Mouse (Mus musculus) ES-E14 (cell line): ENCODE measurements around the gene Dync1li2. TPM values are rescaled to one million over a fixed set of nuclear protein-coding genes. Genes with fewer than 3 reads are reported as not detected.

Experiments
- DNase-seq: peaks from one replicate; pipeline ENCODE4 v3.0.0-alpha.2; 2013; ENCODE audit warnings: low read depth, low spot score
- H3K27ac ChIP-seq: 2 replicates; pipeline ENCODE4 v1.5.1; 2012; ENCODE audit warnings: low read depth, mild to moderate bottlenecking, low read length, moderate library complexity, mixed read lengths; ENCODE audit not compliant: poor library complexity, insufficient read depth, severe bottlenecking
- H3K36me3 ChIP-seq: 2 replicates; pipeline ENCODE4 v1.6.1; 2012; ENCODE audit warnings: mild to moderate bottlenecking, low read length, moderate library complexity, mixed read lengths; ENCODE audit not compliant: control insufficient read depth, poor library complexity, insufficient read depth, severe bottlenecking
- H3K4me1 ChIP-seq, 2 experiments: fragments of 150-350 bp in 1 of 2; sonication (generic) in 1 of 2; 2 replicates each; pipeline ENCODE4 v1.6.1; 2012; ENCODE audit warnings: low read length in 2 of 2, mild to moderate bottlenecking in 1 of 2, mixed read lengths in 1 of 2; ENCODE audit not compliant: control insufficient read depth in 2 of 2, insufficient read depth in 2 of 2, poor library complexity in 1 of 2
- H3K4me3 ChIP-seq, 2 experiments: fragments of 150-350 bp in 1 of 2; sonication (generic) in 1 of 2; 2 replicates each; pipeline ENCODE4 v1.5.1; 2012; ENCODE audit warnings: low read length in 2 of 2, low read depth in 1 of 2, mild to moderate bottlenecking in 1 of 2, mixed read lengths in 1 of 2; ENCODE audit not compliant: insufficient read depth in 1 of 2, poor library complexity in 1 of 2, severe bottlenecking in 1 of 2
- H3K9ac ChIP-seq: 2 replicates; pipeline ENCODE4 v1.6.1; 2012; ENCODE audit warnings: low read depth, mild to moderate bottlenecking, low read length, mixed read lengths; ENCODE audit not compliant: poor library complexity, insufficient read depth, severe bottlenecking
- H3K9me3 ChIP-seq: fragments of 150-350 bp; sonication (generic); 2 replicates; pipeline ENCODE4 v1.6.1; 2012; ENCODE audit warnings: low read depth, mild to moderate bottlenecking, low read length; ENCODE audit not compliant: control insufficient read depth, insufficient read depth
- CHD2 ChIP-seq: IDR thresholded peaks from 2 replicates; pipeline ENCODE4 v1.6.1; 2014; ENCODE audit warnings: mild to moderate bottlenecking, low read depth, low read length, inconsistent platforms
- HCFC1 ChIP-seq: IDR thresholded peaks from 2 replicates; pipeline ENCODE4 v1.6.1; 2012; ENCODE audit warnings: low read length, inconsistent platforms, borderline replicate concordance; ENCODE audit not compliant: insufficient read depth
- MAFK ChIP-seq: IDR thresholded peaks from 2 replicates; pipeline ENCODE4 v1.6.1; 2014; ENCODE audit warnings: mild to moderate bottlenecking, low read depth, low read length, inconsistent platforms; ENCODE audit not compliant: insufficient read depth
- ZC3H11A ChIP-seq: IDR thresholded peaks from 2 replicates; pipeline ENCODE4 v1.6.1; 2012; ENCODE audit warnings: low read depth, mild to moderate bottlenecking, inconsistent platforms, low read length, borderline replicate concordance
- ZNF384 ChIP-seq: IDR thresholded peaks from 2 replicates; pipeline ENCODE4 v1.6.1; 2012; ENCODE audit warnings: low read depth, low read length, inconsistent platforms
- in situ Hi-C, 2 experiments: fragments of 600-800 bp; cut with MboI; formaldehyde crosslinking; loops; one replicate each; pipeline ENCODE4 v1.15.1; 2025; ENCODE audit warnings: low sequenced_read_pairs in 2 of 2, inconsistent platforms in 1 of 2; ENCODE audit not compliant: unreplicated experiment in 2 of 2
- total RNA-seq: library from RNA; depleted of rRNA; stranded (reverse); fragments of 300-350 nt; gene quantifications from 2 replicates; pipeline ENCODE4 v1.2.3, GENCODE M21; 2012

Dync1li2 gene
- total RNA-seq, 1 experiment: 28.9 TPM

DNA sequence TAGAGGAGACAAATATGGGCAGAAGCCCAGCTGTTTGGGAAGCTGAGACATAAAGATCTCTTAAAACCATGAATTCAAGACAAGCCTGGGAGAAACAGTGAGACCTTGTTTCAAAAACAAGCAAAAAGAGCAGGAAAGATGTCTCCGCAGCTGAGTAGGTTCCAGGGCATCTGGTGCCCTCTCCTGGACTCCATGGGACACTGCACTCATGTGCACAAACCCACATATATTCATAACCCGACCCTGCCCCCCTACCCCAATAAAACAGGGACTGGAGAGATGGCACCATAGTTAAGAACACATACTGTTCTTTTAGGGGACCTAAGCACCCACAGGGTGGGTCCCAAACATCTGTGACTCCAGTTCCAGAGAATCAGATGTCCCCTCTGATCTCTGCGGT is 39.3 kb downstream of the Dync1li2 start:
- H3K4me3 ChIP-seq: no peak overlapping the region
- H3K4me1 ChIP-seq: peaks cover 0 to 2% of the 10 kb centered on the region in 2 experiments; a peak in 1 of 4 replicates
- H3K27ac ChIP-seq: no peak overlapping the region
- no peak overlapping the region; the same call in 1 of the 2 replicates for H3K9ac ChIP-seq
- H3K9me3 ChIP-seq: no peaks in the 10 kb centered on the region
- no peak for DNase-seq
- no peaks in the 10 kb centered on the region for H3K36me3 ChIP-seq
- TF ChIP-seq ZNF384 (no peak), MAFK (no peak), HCFC1 (no peak), ZC3H11A (0 out of 2 replicates have a peak, but pooled peaks have one; percentile 48)
- in situ Hi-C loops: no loop called here

DNA sequence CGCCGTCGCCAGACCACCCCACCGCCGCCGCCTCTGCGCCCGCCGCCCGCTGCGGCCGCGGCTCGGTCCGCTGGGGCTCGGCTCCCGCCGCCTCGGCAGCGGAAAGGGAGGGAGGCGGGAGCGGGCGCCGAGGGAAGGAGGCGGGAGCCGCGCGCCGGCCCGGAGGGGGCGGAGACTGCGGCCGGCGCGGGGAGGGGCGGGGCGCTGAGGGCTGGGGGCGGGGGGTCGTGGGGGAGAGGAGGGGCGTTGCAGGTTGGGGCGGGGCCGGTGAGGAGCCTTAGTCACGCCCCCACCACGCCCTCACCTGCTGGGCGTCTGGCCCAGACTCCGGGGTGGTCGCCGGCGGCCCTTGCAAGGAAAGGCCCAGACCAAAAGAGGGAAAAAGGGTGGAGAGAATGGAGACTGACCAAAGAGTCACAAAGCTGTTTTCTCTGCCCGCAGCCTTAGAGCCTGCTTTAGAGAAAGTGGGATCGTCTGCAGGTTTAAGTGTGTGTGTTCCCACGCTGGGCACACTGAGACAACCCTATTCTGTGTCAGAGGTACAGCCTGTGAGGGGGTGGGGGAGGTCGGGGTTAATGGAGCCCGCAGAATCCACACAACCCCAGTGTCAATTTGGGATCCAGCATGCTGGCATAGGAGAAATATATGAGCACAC is 47.0 kb downstream of the Dync1li2 start, which contains the start of gene Cmtm4:
Gene Cmtm4 (minus strand): TSS at position 105 of the 655 bp plus-strand sequence.
- Histone ChIP-seq H3K4me1 (peaks cover 0 to 6% of the 10 kb centered on the region in 2 experiments; a peak in 2 of 4 replicates), H3K9ac (peak within 1 kb of the TSS; percentile 89), H3K27ac (no peak within 1 kb of the TSS), H3K9me3 (no peaks in the 10 kb centered on the region), H3K36me3 (0 out of 2 replicates have a peak, but pooled peaks cover 3% of the 10 kb centered on the region), H3K4me3 (peak within 1 kb of the TSS; percentile 95 to 96)
- no peak for DNase-seq
- TF ChIP-seq ZNF384 (no peak), MAFK (no peak), ZC3H11A (no peak), HCFC1 (no peak), CHD2 (no peak)
- in situ Hi-C loops: no loop called here

DNA sequence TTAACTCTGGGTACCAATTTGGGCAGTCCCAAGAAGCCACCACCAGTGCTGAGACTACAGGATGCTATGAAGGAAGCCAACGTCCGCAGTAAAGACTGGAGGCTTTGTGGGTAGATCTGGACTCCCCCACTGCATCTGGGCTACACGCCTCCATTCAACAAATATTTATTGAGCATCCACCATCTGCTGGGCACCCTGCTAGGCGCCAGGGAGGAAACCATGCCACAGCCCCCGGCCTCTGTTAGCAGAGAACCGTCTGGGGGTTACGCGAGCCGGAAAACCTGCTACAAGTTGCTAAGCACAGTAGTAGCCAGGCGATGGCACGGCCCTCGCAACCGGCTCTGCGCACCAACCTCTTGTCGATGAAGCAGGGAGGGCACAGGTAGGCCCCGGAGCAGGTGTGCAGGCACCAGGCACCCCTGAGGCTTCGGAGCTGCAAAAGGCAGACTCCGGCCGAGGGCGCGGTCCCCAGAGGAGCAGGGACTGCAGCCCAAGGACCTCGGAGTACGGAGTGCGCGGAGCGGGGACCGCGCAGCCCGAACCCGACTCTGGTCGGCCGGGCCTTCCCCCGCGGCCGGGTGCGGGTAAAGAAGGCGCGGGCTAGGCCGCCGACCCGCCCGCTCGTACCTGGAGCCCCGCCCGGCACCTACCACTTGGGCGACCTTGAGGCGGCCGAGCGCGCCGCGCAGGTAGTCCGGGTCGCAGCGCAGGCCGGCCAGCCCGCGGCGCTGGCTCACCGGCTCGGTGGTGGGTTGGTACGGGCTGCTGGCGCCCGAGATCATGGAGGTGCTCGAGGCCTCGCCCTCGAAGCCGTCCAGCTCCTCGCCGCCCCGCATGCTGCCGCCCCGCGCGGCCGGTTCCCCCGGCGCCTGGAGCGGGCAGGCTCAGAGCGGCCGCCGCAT is 47.8 kb downstream of the Dync1li2 start:
- Histone ChIP-seq H3K36me3 (0 out of 2 replicates have a peak, but pooled peaks cover 3% of the 10 kb centered on the region), H3K27ac (no peak overlapping the region), H3K4me1 (peaks cover 0 to 6% of the 10 kb centered on the region in 2 experiments; a peak in 2 of 4 replicates), H3K9ac (peak overlapping the region; percentile 89), H3K4me3 (peak overlapping the region; percentile 95 to 96), H3K9me3 (no peaks in the 10 kb centered on the region)
- TF ChIP-seq CHD2 (no peak), ZNF384 (no peak), ZC3H11A (no peak), HCFC1 (no peak), MAFK (no peak)
- DNase-seq: no peak
- in situ Hi-C loops: no loop called here

DNA sequence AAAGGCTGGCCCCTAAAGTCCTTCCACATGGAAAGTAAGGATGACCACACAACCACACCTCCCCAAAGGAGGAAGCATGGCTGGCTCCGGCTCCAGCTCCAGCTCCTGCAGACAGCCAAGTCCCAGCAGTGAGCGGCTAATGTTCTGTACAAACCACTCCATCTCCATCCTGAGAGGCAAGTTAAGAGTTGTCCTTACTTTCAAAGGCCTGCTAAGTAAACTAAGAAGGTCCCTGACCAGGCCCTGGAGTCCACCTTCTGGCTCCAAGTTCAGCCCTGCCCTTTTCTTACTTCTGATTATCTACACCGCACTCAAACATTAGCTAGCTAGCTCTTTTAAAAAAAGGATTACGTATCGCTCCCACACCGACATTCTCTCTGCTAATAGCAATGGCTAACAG is 49.1 kb downstream of the Dync1li2 start:
- Histone ChIP-seq H3K9me3 (no peaks in the 10 kb centered on the region), H3K27ac (no peak overlapping the region), H3K4me3 (no peak overlapping the region), H3K9ac (no peak overlapping the region), H3K4me1 (peaks cover 0 to 6% of the 10 kb centered on the region in 2 experiments; a peak in 2 of 4 replicates), H3K36me3 (0 out of 2 replicates have a peak, but pooled peaks cover 3% of the 10 kb centered on the region)
- in situ Hi-C loops: no loop called here
- TF ChIP-seq ZNF384: no peak
- no peak for TF ChIP-seq ZC3H11A
- no peak for TF ChIP-seq CHD2
- no peak for TF ChIP-seq MAFK
- TF ChIP-seq HCFC1: no peak
- no peak for DNase-seq
